Comparison of ENCODE assay signal across 22 mouse cellular contexts in the genomic region with DNA sequence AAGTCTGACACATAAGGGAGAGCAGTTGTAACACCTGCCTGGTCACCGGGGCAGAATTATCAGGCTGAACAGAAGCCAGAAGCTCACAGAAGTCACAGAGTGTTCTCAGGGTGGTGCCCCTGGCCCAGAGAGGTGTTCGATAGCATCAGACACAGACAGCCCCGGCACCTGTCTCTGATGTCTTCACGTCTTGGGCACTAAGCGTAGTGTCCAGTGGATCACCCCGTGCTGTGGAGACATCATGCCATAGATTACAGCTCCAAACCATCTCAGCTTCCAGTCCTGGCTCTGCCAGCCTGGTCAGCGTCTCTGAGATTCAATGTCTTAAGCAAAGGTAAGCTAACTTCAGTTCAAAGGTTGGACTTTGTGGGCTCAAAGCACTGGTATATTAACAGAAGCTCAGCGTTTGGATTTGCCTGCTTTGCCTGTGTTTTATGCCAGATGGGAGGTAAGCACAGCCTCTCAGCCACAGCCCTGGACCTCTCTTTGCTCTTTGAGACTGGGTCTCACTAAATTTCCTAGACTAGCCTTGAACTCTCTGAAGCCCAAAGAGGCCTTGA.
"Had no signal": no experiment of that assay in that cellular context is flagged by ENCODE, and none has a peak within 500 bp of the region (broad histone marks: within the 10 kb centered on the region; RNA-seq: fewer than 3 reads in every experiment).

No protein-coding gene starts in this region.

- H3K36me3 ChIP-seq: limb, embryonic 10.5 days; limb, embryonic 13.5 days; liver, embryonic 12.5 days; liver, embryonic 15.5 days; lung, embryonic 15.5 days; midbrain, embryonic 10.5 days; midbrain, embryonic 13.5 days; neural tube, embryonic 13.5 days had no signal

- H3K27ac ChIP-seq: kidney, postnatal 0 days; layer of hippocampus, adult 2 months; limb, embryonic 10.5 days; limb, embryonic 13.5 days; liver, embryonic 12.5 days; liver, embryonic 15.5 days; lung, embryonic 15.5 days; midbrain, embryonic 10.5 days; midbrain, embryonic 13.5 days; neural tube, embryonic 13.5 days; stomach, postnatal 0 days had no signal

- DNase-seq: layer of hippocampus, adult 9-11 months; liver; lung, adult 18-20 months; lung, postnatal 10 days; lung, postnatal 36 days; retina, postnatal 1 day; thymus, adult 2 months; thymus, postnatal 14 days; thymus, postnatal 4 days had no signal

- H3K27me3 ChIP-seq: limb, embryonic 13.5 days; liver, embryonic 15.5 days; lung, embryonic 15.5 days; midbrain, embryonic 13.5 days; neural tube, embryonic 13.5 days had no signal

- H3K4me3 ChIP-seq: layer of hippocampus, adult 2 months; limb, embryonic 10.5 days; limb, embryonic 13.5 days; liver, embryonic 12.5 days; liver, embryonic 15.5 days; lung, embryonic 15.5 days; megakaryocyte, embryonic 14.5 days; midbrain, embryonic 10.5 days; midbrain, embryonic 13.5 days; myocyte; neural tube, embryonic 13.5 days had no signal
